In the genomic region with DNA sequence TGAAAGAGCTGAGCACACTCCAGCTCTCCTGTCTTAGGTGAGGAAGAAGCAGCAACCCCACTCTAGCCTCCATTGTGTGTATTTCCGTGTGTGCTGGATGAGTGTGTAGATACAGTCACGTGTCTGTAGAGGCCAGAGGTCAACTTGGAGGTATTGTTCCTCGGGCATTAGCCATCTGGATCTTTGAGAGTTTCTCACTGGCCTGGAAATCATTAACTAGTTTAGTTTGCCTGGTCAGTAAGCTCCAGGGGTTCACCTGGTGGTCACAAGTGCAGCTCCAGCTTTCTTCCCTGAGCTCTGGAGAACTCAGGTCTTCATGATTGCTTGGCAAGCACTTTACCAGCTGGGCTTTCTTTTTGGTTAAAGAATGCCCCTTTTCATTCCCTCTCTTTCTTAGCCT, we compare ENCODE assay signal across 12 mouse cellular contexts. TPM values are rescaled to one million over a fixed set of nuclear protein-coding genes. Genes with fewer than 3 reads are reported as not detected.
DNase-seq lines count a peak whose midpoint lies in the region; ATAC-seq and TF ChIP-seq lines count a peak whose summit lies in the region.
"Had no signal": no experiment of that assay in that cellular context is flagged by ENCODE, and none has a peak within 500 bp of the region (broad histone marks: within the 10 kb centered on the region; RNA-seq: fewer than 3 reads in every experiment).

No protein-coding gene starts in this region.

- H3K27ac ChIP-seq in lung, postnatal 0 days (ENCODE audit: low read length) = no peak overlapping the region
- H3K27ac ChIP-seq in liver, postnatal 0 days (ENCODE audit: low read depth) = peak overlapping the region; percentile 26; the same call in 1 of the 2 replicates
- no peak overlapping the region for H3K27ac ChIP-seq in neural tube, embryonic 15.5 days (replicated peaks)
- H3K27ac ChIP-seq in forebrain, embryonic 12.5 days = no peak overlapping the region
- H3K27ac ChIP-seq: heart, embryonic 10.5 days had no signal

- H3K27me3 ChIP-seq in lung, postnatal 0 days (replicated peaks; ENCODE audit: insufficient read depth, low read length) = no peaks in the 10 kb centered on the region
- no peaks in the 10 kb centered on the region for H3K27me3 ChIP-seq in liver, postnatal 0 days (ENCODE audit: insufficient read depth, low read length)
- H3K27me3 ChIP-seq in neural tube, embryonic 15.5 days (replicated peaks) = no peaks in the 10 kb centered on the region
- H3K27me3 ChIP-seq in forebrain, embryonic 12.5 days = no peaks in the 10 kb centered on the region

- H3K9me3 ChIP-seq in lung, postnatal 0 days (ENCODE audit: low read length) = no peaks in the 10 kb centered on the region
- H3K9me3 ChIP-seq in liver, postnatal 0 days (ENCODE audit: low read length) = no peaks in the 10 kb centered on the region
- no peaks in the 10 kb centered on the region for H3K9me3 ChIP-seq in neural tube, embryonic 15.5 days (replicated peaks)
- H3K9me3 ChIP-seq in forebrain, embryonic 12.5 days = no peaks in the 10 kb centered on the region
- H3K9me3 ChIP-seq: heart, embryonic 10.5 days had no signal

- no peak for ATAC-seq in lung, postnatal 0 days
- ATAC-seq in liver, postnatal 0 days = peak; percentile 81
- ATAC-seq in neural tube, embryonic 15.5 days (ENCODE audit: low FRiP score) = no peak
- no peak for ATAC-seq in forebrain, embryonic 12.5 days (ENCODE audit: low FRiP score)

- no peaks in the 10 kb centered on the region for H3K4me1 ChIP-seq in lung, postnatal 0 days (ENCODE audit: insufficient read depth, low read depth, low read length)
- H3K4me1 ChIP-seq in liver, postnatal 0 days (ENCODE audit: insufficient read depth) = peaks cover 21% of the 10 kb centered on the region
- 0 out of 2 replicates have a peak, but pooled peaks cover 5% of the 10 kb centered on the region for H3K4me1 ChIP-seq in neural tube, embryonic 15.5 days
- H3K4me1 ChIP-seq in forebrain, embryonic 12.5 days = peaks cover 9% of the 10 kb centered on the region

- no peak for TF ChIP-seq CTCF in lung, postnatal 0 days (IDR thresholded peaks at IDR 0.05)
- 0 out of 2 replicates have a peak, but pooled peaks have one; percentile 2 for TF ChIP-seq CTCF in liver, postnatal 0 days (IDR thresholded peaks at IDR 0.05; ENCODE audit: low read depth)

- no peak overlapping the region for H3K9ac ChIP-seq in lung, postnatal 0 days (replicated peaks; ENCODE audit: low read depth)
- 0 out of 2 replicates have a peak overlapping the region, but pooled peaks have one; percentile 3 for H3K9ac ChIP-seq in liver, postnatal 0 days (replicated peaks)
- H3K9ac ChIP-seq in neural tube, embryonic 15.5 days (replicated peaks) = no peak overlapping the region
- no peak overlapping the region for H3K9ac ChIP-seq in forebrain, embryonic 12.5 days

- H3K4me2 ChIP-seq in lung, postnatal 0 days (replicated peaks; ENCODE audit: low read depth, low read length) = no peak overlapping the region
- peak overlapping the region; percentile 30; the same call in 1 of the 2 replicates for H3K4me2 ChIP-seq in liver, postnatal 0 days (ENCODE audit: low read depth, low read length)
- H3K4me2 ChIP-seq in neural tube, embryonic 15.5 days = no peak overlapping the region
- H3K4me2 ChIP-seq in forebrain, embryonic 12.5 days = no peak overlapping the region

- no peak for TF ChIP-seq EP300 in lung, postnatal 0 days (IDR thresholded peaks at IDR 0.05)
- no peak for TF ChIP-seq EP300 in liver, postnatal 0 days (IDR thresholded peaks at IDR 0.05; ENCODE audit: low read depth)

- H3K4me3 ChIP-seq in lung, postnatal 0 days (ENCODE audit: low read depth, low read length) = no peak overlapping the region
- no peak overlapping the region for H3K4me3 ChIP-seq in liver, postnatal 0 days (ENCODE audit: low read depth, low read length)
- no peak overlapping the region for H3K4me3 ChIP-seq in neural tube, embryonic 15.5 days (replicated peaks)
- H3K4me3 ChIP-seq in forebrain, embryonic 12.5 days (replicated peaks) = no peak overlapping the region
- H3K4me3 ChIP-seq: heart, embryonic 10.5 days had no signal

- WGBS in lung, postnatal 0 days = 24% methylated on average over 3 of the region's 3 CpGs
- WGBS in liver, postnatal 0 days (ENCODE audit: insufficient replicate concordance) = 52% methylated on average over 3 of the region's 3 CpGs
- WGBS in neural tube, embryonic 15.5 days = 8% methylated on average over 3 of the region's 3 CpGs
- 33% methylated on average over 3 of the region's 3 CpGs for WGBS in forebrain, embryonic 12.5 days

- peak; percentile 26 to 54 for DNase-seq in lung, adult 18-20 months
- DNase-seq in lung, postnatal 0 days (ENCODE audit: low spot score) = no peak
- DNase-seq in kidney, adult 9 months = peak; percentile 93
- no peak for DNase-seq in liver, postnatal 0 days
- DNase-seq in yolk sac, embryonic 10.5 days (ENCODE audit: low spot score) = peak; percentile 88
- no peak for DNase-seq in adrenal gland, postnatal 25 days
- DNase-seq: cerebellum, adult 18-20 months; layer of hippocampus, adult 9-11 months had no signal

- H3K36me3 ChIP-seq in lung, postnatal 0 days (ENCODE audit: insufficient read depth, low read length) = no peaks in the 10 kb centered on the region
- H3K36me3 ChIP-seq in liver, postnatal 0 days (replicated peaks; ENCODE audit: insufficient read depth, low read length) = peaks cover 14% of the 10 kb centered on the region
- peaks cover 32% of the 10 kb centered on the region for H3K36me3 ChIP-seq in neural tube, embryonic 15.5 days
- H3K36me3 ChIP-seq in forebrain, embryonic 12.5 days (replicated peaks) = peaks cover 15% of the 10 kb centered on the region

RNA-seq across cellular contexts. Expression of a gene that starts 11.7 kb away (rescaled TPM):
- polyA plus RNA-seq in lung, postnatal 0 days (2015; fragmentation: Nextera tagmentation; extraction: Ambion mirVana) = 27.3 and 28.3 TPM in 2 replicates
- polyA plus RNA-seq in liver, postnatal 0 days (2015; fragmentation: Nextera tagmentation; extraction: Ambion mirVana) = 40.7 and 46.3 TPM in 2 replicates
- polyA plus RNA-seq in neural tube, embryonic 15.5 days (2015; fragmentation: Nextera tagmentation; extraction: Ambion mirVana) = 93.8 and 94.4 TPM in 2 replicates
- 67.9 and 76.7 TPM in 2 replicates for polyA plus RNA-seq in forebrain, embryonic 12.5 days (2016; fragmentation: Nextera tagmentation; extraction: Ambion mirVana)
- total RNA-seq in adrenal gland, postnatal 25 days (2021) = 59.8 and 68.0 TPM in 2 replicates

RNA-seq across cellular contexts. Expression of a gene that starts 50.5 kb away (rescaled TPM):
- 0.06 and 0.12 TPM in 2 replicates for polyA plus RNA-seq in lung, postnatal 0 days (2015; fragmentation: Nextera tagmentation; extraction: Ambion mirVana)
- 0.16 and 0.18 TPM in 2 replicates for polyA plus RNA-seq in liver, postnatal 0 days (2015; fragmentation: Nextera tagmentation; extraction: Ambion mirVana)
- 22.1 and 24.0 TPM in 2 replicates for polyA plus RNA-seq in neural tube, embryonic 15.5 days (2015; fragmentation: Nextera tagmentation; extraction: Ambion mirVana)
- polyA plus RNA-seq in forebrain, embryonic 12.5 days (2016; fragmentation: Nextera tagmentation; extraction: Ambion mirVana) = 0.36 and 0.47 TPM in 2 replicates
- total RNA-seq in adrenal gland, postnatal 25 days (2021) = 0.88 and 1.1 TPM in 2 replicates

RNA-seq across cellular contexts. Expression of a gene that starts 59.6 kb away (rescaled TPM):
- 2.3 and 2.5 TPM in 2 replicates for polyA plus RNA-seq in lung, postnatal 0 days (2015; fragmentation: Nextera tagmentation; extraction: Ambion mirVana)
- polyA plus RNA-seq in liver, postnatal 0 days (2015; fragmentation: Nextera tagmentation; extraction: Ambion mirVana) = 0.58 and 0.66 TPM in 2 replicates
- 2.8 and 2.9 TPM in 2 replicates for polyA plus RNA-seq in neural tube, embryonic 15.5 days (2015; fragmentation: Nextera tagmentation; extraction: Ambion mirVana)
- polyA plus RNA-seq in forebrain, embryonic 12.5 days (2016; fragmentation: Nextera tagmentation; extraction: Ambion mirVana) = 0.18 and 0.59 TPM in 2 replicates
- 0.39 TPM in 1 of 2 replicates, not detected in the other for total RNA-seq in adrenal gland, postnatal 25 days (2021)
- total RNA-seq: megakaryocyte-erythroid progenitor cell, adult 5-6 weeks had no signal

Comparison
In these comparisons a context has a peak if more than half of its experiments do, and no peak if none do; other contexts are left out.
1. DNase-seq: peak in lung, adult 18-20 months (2 of 2), kidney, adult 9 months (single experiment) and yolk sac, embryonic 10.5 days (single experiment); none in lung, postnatal 0 days (single experiment), liver, postnatal 0 days (single experiment) and adrenal gland, postnatal 25 days (single experiment).
2. RNA of a gene that starts 50.5 kb away (polyA plus RNA-seq): 22.1 to 24.0 TPM in neural tube, embryonic 15.5 days; 0.36 to 0.47 TPM in forebrain, embryonic 12.5 days, 0.16 to 0.18 TPM in liver, postnatal 0 days and 0.06 to 0.12 TPM in lung, postnatal 0 days; every median in the first group is over 10 times any median in the second.